Mouse (Mus musculus): ENCODE measurements around the gene Slc39a13. TPM values are rescaled to one million over a fixed set of nuclear protein-coding genes. Genes with fewer than 3 reads are reported as not detected.

Gene Slc39a13
- polyA plus RNA-seq, 1 experiment from 2014 or later = 45.5 TPM

GRCm38 (mm10) chr2:91110429-91110828 is 40.2 kb upstream of the Slc39a13 start:
- 81% methylated on average over 6 of the region's 6 CpGs for WGBS
- no peaks in the 10 kb centered on the region for H3K36me3 ChIP-seq

DNA sequence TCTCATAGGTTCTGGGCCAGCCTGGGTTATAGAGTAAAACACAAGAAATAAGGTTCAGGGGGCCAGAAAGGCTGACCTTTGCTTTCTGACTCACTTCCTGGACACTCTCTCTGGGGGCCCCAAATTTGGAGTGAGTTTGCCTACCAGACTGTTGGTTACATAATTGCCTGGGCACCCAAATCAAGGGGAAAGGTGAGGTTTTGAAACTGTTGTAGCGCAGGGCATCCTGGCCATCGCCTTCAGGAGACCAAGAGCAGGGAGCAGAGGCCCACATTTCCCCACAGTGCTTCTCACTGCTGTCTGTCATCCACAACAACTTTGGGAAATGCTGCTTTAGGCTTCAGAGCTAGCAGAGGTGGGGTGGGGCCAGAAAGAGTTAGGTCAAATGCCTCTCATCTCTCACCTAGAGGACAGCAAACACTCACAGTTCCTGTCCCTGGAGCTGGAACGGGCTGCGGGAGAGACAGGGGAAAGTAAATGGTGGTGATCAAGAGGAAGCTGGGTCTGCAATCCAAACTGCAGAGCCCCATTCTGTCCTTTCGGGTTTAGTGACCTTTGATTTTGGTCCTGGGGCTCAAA is 39.7 kb upstream of the Slc39a13 start:
- Histone ChIP-seq H3K27ac (no peak overlapping the region), H3K9ac (no peak overlapping the region), H3K9me3 (no peaks in the 10 kb centered on the region), H3K36me3 (no peaks in the 10 kb centered on the region), H3K4me1 (no peaks in the 10 kb centered on the region), H3K4me2 (no peak overlapping the region), H3K4me3 (replicated peaks) (no peak overlapping the region), H3K27me3 (replicated peaks) (no peaks in the 10 kb centered on the region)
- no peak for ATAC-seq (ENCODE audit: insufficient read depth, low FRiP score, low read depth)
- WGBS = 79% methylated on average over 5 of the region's 5 CpGs

More at GRCm38 (mm10) chr2:91110429-91110828, 40.2 kb upstream of the Slc39a13 start:
- no peaks in the 10 kb centered on the region for H3K27me3 ChIP-seq (replicated peaks)
- no peaks in the 10 kb centered on the region for H3K4me1 ChIP-seq
- H3K4me3 ChIP-seq (replicated peaks) = no peak overlapping the region
- no peak overlapping the region for H3K9ac ChIP-seq
- ATAC-seq (ENCODE audit: insufficient read depth, low FRiP score, low read depth) = no peak
- no peak overlapping the region for H3K4me2 ChIP-seq
- H3K9me3 ChIP-seq = no peaks in the 10 kb centered on the region
- no peak overlapping the region for H3K27ac ChIP-seq

DNA sequence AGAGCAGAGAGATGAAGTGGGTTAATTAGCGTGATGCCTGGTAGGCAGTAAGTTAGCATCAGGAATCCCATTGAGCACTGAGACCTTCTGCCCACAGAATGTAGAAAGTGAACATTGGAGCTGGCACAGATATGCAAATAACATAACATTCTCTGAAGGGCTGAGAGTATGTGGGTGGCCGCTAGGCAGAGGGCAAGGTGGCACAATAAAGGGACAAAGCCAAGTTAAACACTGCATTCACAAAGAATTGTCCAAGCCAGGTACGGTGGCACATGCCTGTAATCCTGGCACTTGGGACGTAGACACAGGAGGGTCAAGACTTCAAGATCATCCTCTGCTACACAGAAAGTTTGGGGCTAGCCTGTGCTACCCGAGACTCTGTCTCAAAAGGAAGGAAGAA is 39.0 kb upstream of the Slc39a13 start:
- H3K4me2 ChIP-seq = no peak overlapping the region
- H3K4me3 ChIP-seq (replicated peaks) = no peak overlapping the region
- H3K27me3 ChIP-seq (replicated peaks) = no peaks in the 10 kb centered on the region
- no peaks in the 10 kb centered on the region for H3K4me1 ChIP-seq
- 81% methylated on average over 5 of the region's 5 CpGs for WGBS
- H3K36me3 ChIP-seq = no peaks in the 10 kb centered on the region
- ATAC-seq (ENCODE audit: insufficient read depth, low FRiP score, low read depth) = no peak
- no peak overlapping the region for H3K27ac ChIP-seq
- H3K9me3 ChIP-seq = no peaks in the 10 kb centered on the region
- no peak overlapping the region for H3K9ac ChIP-seq

DNA sequence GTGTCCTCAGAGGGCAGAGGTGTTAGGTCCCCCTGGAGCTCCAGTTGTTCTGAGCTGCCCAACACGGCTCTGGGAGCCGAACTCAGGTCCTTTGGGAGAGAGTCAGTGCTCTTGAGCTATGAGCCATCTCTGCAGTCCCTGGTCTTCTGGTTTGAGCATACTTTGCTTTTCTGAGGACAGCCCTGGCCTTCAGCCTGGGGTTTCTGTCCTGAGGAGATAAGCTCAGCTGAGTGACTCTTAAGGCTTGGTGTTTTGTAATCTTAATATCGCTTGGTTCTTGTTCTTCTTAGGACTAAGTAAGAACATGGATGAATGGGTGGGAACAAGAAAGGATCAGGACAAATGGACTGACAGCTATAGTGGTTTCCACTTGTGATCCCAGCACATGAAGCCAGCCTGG is 37.9 kb upstream of the Slc39a13 start:
- Histone ChIP-seq H3K9me3 (no peaks in the 10 kb centered on the region), H3K4me1 (no peaks in the 10 kb centered on the region), H3K9ac (no peak overlapping the region), H3K36me3 (no peaks in the 10 kb centered on the region), H3K27ac (no peak overlapping the region), H3K4me2 (no peak overlapping the region), H3K4me3 (replicated peaks) (no peak overlapping the region), H3K27me3 (replicated peaks) (no peaks in the 10 kb centered on the region)
- ATAC-seq (ENCODE audit: insufficient read depth, low FRiP score, low read depth) = no peak
- WGBS = 73% methylated on average over 3 of the region's 3 CpGs

DNA sequence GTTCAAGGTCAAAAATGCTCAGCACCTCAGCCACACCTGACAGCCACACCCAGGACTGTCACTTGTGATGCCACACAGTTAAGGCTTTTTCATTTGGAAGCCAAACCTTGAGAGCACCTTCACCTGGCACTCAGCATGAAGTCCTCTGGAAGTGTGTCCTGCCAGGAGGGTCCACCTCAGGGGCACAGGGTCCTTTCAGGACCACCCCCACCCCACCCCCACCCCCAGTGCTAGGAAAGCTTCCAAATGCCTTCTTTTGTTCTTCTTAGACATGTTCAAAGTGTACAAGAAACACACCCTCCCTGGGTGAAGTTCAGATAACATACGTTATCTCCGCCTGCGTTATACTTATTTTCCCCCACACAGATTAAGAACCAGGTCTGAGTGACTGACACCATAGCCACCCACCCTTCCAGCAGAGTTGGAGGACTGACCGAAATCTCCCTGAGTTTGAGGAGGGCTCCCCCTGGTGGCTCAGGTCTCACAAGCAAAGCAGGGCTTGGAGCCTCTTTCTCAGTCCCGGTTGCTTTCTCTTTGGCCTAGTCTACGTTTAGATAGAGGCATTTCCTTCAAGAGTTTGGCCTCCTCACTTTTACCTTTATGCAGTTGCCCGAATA is 31.0 kb upstream of the Slc39a13 start:
- H3K36me3 ChIP-seq = no peaks in the 10 kb centered on the region
- 7% methylated on average over 7 of the region's 7 CpGs for WGBS
- H3K27me3 ChIP-seq (replicated peaks) = no peaks in the 10 kb centered on the region; the same call in 1 of the 2 replicates
- no peak overlapping the region for H3K4me2 ChIP-seq
- no peak overlapping the region for H3K9ac ChIP-seq
- peak; percentile 81 for ATAC-seq (ENCODE audit: insufficient read depth, low FRiP score, low read depth)
- H3K4me1 ChIP-seq = no peaks in the 10 kb centered on the region
- H3K9me3 ChIP-seq = no peaks in the 10 kb centered on the region
- no peak overlapping the region for H3K27ac ChIP-seq
- H3K4me3 ChIP-seq (replicated peaks) = no peak overlapping the region

- no peaks in the 10 kb centered on the region for H3K36me3 ChIP-seq
- no peak overlapping the region for H3K9ac ChIP-seq
- H3K4me3 ChIP-seq (replicated peaks) = no peak overlapping the region; the same call in 1 of the 2 replicates
- no peaks in the 10 kb centered on the region; the same call in 1 of the 2 replicates for H3K27me3 ChIP-seq (replicated peaks)
- H3K27ac ChIP-seq = no peak overlapping the region
- no peaks in the 10 kb centered on the region for H3K4me1 ChIP-seq
- no peak for ATAC-seq (ENCODE audit: insufficient read depth, low FRiP score, low read depth)
- no peak overlapping the region for H3K4me2 ChIP-seq
- H3K9me3 ChIP-seq = no peaks in the 10 kb centered on the region
- WGBS = 83% methylated on average over 2 of the region's 2 CpGs
Observed at GRCm38 (mm10) chr2:91098156-91098555, 27.9 kb upstream of the Slc39a13 start.

GRCm38 (mm10) chr2:91097015-91097414 is 26.8 kb upstream of the Slc39a13 start:
- Histone ChIP-seq H3K4me3 (replicated peaks) (peak overlapping the region; percentile 8; the same call in 1 of the 2 replicates), H3K27me3 (replicated peaks) (no peaks in the 10 kb centered on the region; the same call in 1 of the 2 replicates), H3K4me1 (no peaks in the 10 kb centered on the region), H3K27ac (no peak overlapping the region), H3K9me3 (no peaks in the 10 kb centered on the region), H3K9ac (no peak overlapping the region), H3K36me3 (no peaks in the 10 kb centered on the region), H3K4me2 (no peak overlapping the region)
- 79% methylated on average over 10 of the region's 10 CpGs for WGBS
- ATAC-seq (ENCODE audit: insufficient read depth, low FRiP score, low read depth) = no peak

DNA sequence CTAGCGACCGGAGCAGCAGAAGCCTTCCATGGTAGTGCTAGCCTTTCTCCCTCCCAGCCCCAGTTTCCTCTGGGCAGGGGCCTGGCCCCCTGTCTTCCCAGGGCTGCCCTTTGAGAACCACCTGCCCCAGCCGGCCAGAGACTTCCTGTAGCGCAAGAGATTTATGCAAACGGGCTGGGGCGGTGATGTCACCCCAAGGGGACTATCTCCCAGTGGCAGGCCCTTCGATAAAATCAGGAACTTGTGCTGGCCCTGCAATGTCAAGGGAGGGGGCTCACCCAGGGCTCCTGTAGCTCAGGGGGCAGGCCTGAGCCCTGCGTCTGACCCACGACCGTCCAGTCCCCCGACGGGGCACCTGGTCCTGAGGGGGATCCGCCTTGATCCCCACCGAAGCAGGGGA is 26.3 kb upstream of the Slc39a13 start:
- H3K27ac ChIP-seq = no peak overlapping the region
- H3K36me3 ChIP-seq = no peaks in the 10 kb centered on the region
- no peaks in the 10 kb centered on the region for H3K9me3 ChIP-seq
- WGBS = 60% methylated on average over 14 of the region's 14 CpGs
- H3K27me3 ChIP-seq (replicated peaks) = no peaks in the 10 kb centered on the region; the same call in 1 of the 2 replicates
- no peak overlapping the region for H3K9ac ChIP-seq
- H3K4me3 ChIP-seq (replicated peaks) = peak overlapping the region; percentile 8; the same call in 1 of the 2 replicates
- ATAC-seq (ENCODE audit: insufficient read depth, low FRiP score, low read depth) = no peak
- no peak overlapping the region for H3K4me2 ChIP-seq
- H3K4me1 ChIP-seq = no peaks in the 10 kb centered on the region

- no peaks in the 10 kb centered on the region for H3K27me3 ChIP-seq (replicated peaks)
- WGBS = 69% methylated on average over 6 of the region's 6 CpGs
- H3K27ac ChIP-seq = no peak overlapping the region
- H3K36me3 ChIP-seq = no peaks in the 10 kb centered on the region
- H3K9me3 ChIP-seq = no peaks in the 10 kb centered on the region
- H3K4me3 ChIP-seq (replicated peaks) = no peak overlapping the region
- H3K9ac ChIP-seq = no peak overlapping the region
- no peak for ATAC-seq (ENCODE audit: insufficient read depth, low FRiP score, low read depth)
- H3K4me1 ChIP-seq = no peaks in the 10 kb centered on the region
- H3K4me2 ChIP-seq = no peak overlapping the region
Observed at GRCm38 (mm10) chr2:91090827-91091226, 20.6 kb upstream of the Slc39a13 start.

- no peak for ATAC-seq (ENCODE audit: insufficient read depth, low FRiP score, low read depth)
- no peak overlapping the region for H3K4me3 ChIP-seq (replicated peaks)
- WGBS = 67% methylated on average over 6 of the region's 6 CpGs
Observed at GRCm38 (mm10) chr2:91090208-91090607, 20.0 kb upstream of the Slc39a13 start.

DNA sequence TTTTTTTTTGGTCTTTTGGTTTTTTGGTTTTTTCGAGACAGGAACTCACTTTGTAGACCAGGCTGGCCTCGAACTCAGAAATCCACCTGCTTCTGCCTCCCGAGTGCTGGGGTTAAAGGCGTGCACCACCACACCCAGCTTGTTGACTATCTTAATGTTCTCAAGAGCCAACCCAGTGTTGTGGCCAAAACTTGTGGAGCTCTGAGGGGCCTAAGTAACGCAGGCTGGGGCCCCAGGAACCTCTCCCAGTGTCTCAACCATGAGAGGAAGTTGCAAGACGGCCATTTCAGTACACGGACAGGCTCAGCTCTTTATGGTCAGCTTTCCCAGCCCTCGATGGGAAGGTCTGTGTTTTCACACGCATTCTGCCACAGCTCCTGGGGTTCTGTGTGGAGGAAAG is 18.8 kb upstream of the Slc39a13 start:
- Histone ChIP-seq H3K36me3 (no peaks in the 10 kb centered on the region), H3K4me3 (replicated peaks) (no peak overlapping the region), H3K27me3 (replicated peaks) (no peaks in the 10 kb centered on the region), H3K4me1 (no peaks in the 10 kb centered on the region), H3K27ac (no peak overlapping the region), H3K9me3 (no peaks in the 10 kb centered on the region), H3K4me2 (no peak overlapping the region), H3K9ac (no peak overlapping the region)
- no peak for ATAC-seq (ENCODE audit: insufficient read depth, low FRiP score, low read depth)
- WGBS = 69% methylated on average over 9 of the region's 9 CpGs

More at GRCm38 (mm10) chr2:91090208-91090607, 20.0 kb upstream of the Slc39a13 start:
- Histone ChIP-seq H3K27ac (no peak overlapping the region), H3K4me1 (no peaks in the 10 kb centered on the region), H3K9me3 (no peaks in the 10 kb centered on the region), H3K4me2 (no peak overlapping the region), H3K27me3 (replicated peaks) (no peaks in the 10 kb centered on the region), H3K9ac (no peak overlapping the region), H3K36me3 (no peaks in the 10 kb centered on the region)

- Histone ChIP-seq H3K4me2 (no peak overlapping the region), H3K27ac (no peak overlapping the region), H3K4me3 (replicated peaks) (no peak overlapping the region), H3K9me3 (no peaks in the 10 kb centered on the region), H3K4me1 (no peaks in the 10 kb centered on the region), H3K9ac (no peak overlapping the region), H3K36me3 (no peaks in the 10 kb centered on the region), H3K27me3 (replicated peaks) (no peaks in the 10 kb centered on the region)
- WGBS = 84% methylated on average over 9 of the region's 9 CpGs
- no peak for ATAC-seq (ENCODE audit: insufficient read depth, low FRiP score, low read depth)
Observed at GRCm38 (mm10) chr2:91087453-91087852, 17.2 kb upstream of the Slc39a13 start.
